ENCODE assay signal across 12 mouse cellular contexts in genomic region chr3:56963251-56963650, GRCm38 (mm10).
DNase-seq lines count a peak whose midpoint lies in the region; ATAC-seq and TF ChIP-seq lines count a peak whose summit lies in the region.
"Had no signal": no experiment of that assay in that cellular context is flagged by ENCODE, and none has a peak within 500 bp of the region (broad histone marks: within the 10 kb centered on the region; RNA-seq: fewer than 3 reads in every experiment).

No protein-coding gene starts in this region.

- peak; percentile 35 for DNase-seq in forebrain, embryonic 14.5 days (ENCODE audit: low spot score)
- DNase-seq in forebrain, embryonic 10.5 days (ENCODE audit: extremely low spot score, low spot score), result no peak
- DNase-seq in brain, embryonic 14.5 days (ENCODE audit: low read depth), result peak; percentile 47
- peak; percentile 37 to 42 for DNase-seq in frontal cortex, adult 2 months (ENCODE audit: extremely low spot score in 1 of 2, low spot score in 1 of 2)
- DNase-seq in heart, postnatal 36 days, result no peak
- no peak for DNase-seq in urinary bladder, postnatal 10 days (ENCODE audit: low spot score)
- DNase-seq: B cell, adult 2 months; gastrocnemius, postnatal 14 days had no signal

- ATAC-seq in forebrain, embryonic 14.5 days, result peak; percentile 35; the same call in 1 of the 2 replicates
- 0 out of 2 replicates have a peak, but pooled peaks have one; percentile 12 for ATAC-seq in midbrain, embryonic 16.5 days
- no peak for ATAC-seq in megakaryocyte, adult 5-6 weeks (ENCODE audit: poor library complexity, severe bottlenecking)

- H3K4me3 ChIP-seq in forebrain, embryonic 14.5 days (ENCODE audit: low read depth, low read length), result no peak overlapping the region
- H3K4me3 ChIP-seq in forebrain, embryonic 10.5 days, result no peak overlapping the region
- no peak overlapping the region for H3K4me3 ChIP-seq in midbrain, embryonic 16.5 days (ENCODE audit: low read depth, low read length)

- H3K27me3 ChIP-seq in forebrain, embryonic 14.5 days (replicated peaks; ENCODE audit: control insufficient read depth, insufficient read depth, low read length), result no peaks in the 10 kb centered on the region
- no peaks in the 10 kb centered on the region for H3K27me3 ChIP-seq in forebrain, embryonic 10.5 days (ENCODE audit: poor library complexity, severe bottlenecking)
- H3K27me3 ChIP-seq in midbrain, embryonic 16.5 days (ENCODE audit: control insufficient read depth, insufficient read depth, low read depth, low read length), result no peaks in the 10 kb centered on the region

- 0 out of 2 replicates have a peak overlapping the region, but pooled peaks have one; percentile 7 for H3K27ac ChIP-seq in forebrain, embryonic 14.5 days (ENCODE audit: low read depth, low read length)
- no peak overlapping the region for H3K27ac ChIP-seq in forebrain, embryonic 10.5 days
- H3K27ac ChIP-seq in midbrain, embryonic 16.5 days (ENCODE audit: low read length), result 0 out of 2 replicates have a peak overlapping the region, but pooled peaks have one; percentile 22
- H3K27ac ChIP-seq: kidney, postnatal 0 days had no signal

- H3K9ac ChIP-seq in forebrain, embryonic 14.5 days (ENCODE audit: low read length), result no peak overlapping the region
- H3K9ac ChIP-seq in midbrain, embryonic 16.5 days (ENCODE audit: low read depth, low read length), result no peak overlapping the region

- TF ChIP-seq POLR2A in brain, embryonic 14.5 days (IDR thresholded peaks at IDR 0.05; ENCODE audit: borderline replicate concordance, extremely low read depth, insufficient read depth, insufficient read length, poor library complexity, severe bottlenecking), result no peak

- intact Hi-C loops in heart, postnatal 36 days (cut with DNase I), result no loop called here

- H3K4me1 ChIP-seq in forebrain, embryonic 14.5 days (ENCODE audit: control insufficient read depth, insufficient read depth, low read length), result peaks cover 12% of the 10 kb centered on the region
- H3K4me1 ChIP-seq in forebrain, embryonic 10.5 days, result peaks cover 13% of the 10 kb centered on the region
- peaks cover 3% of the 10 kb centered on the region; the same call in 1 of the 2 replicates for H3K4me1 ChIP-seq in midbrain, embryonic 16.5 days (ENCODE audit: control insufficient read depth, insufficient read depth, low read length)

- TF ChIP-seq CTCF in brain, embryonic 14.5 days (IDR thresholded peaks at IDR 0.05; ENCODE audit: borderline replicate concordance, extremely low read depth, insufficient read depth, insufficient read length), result no peak

- H3K9me3 ChIP-seq in forebrain, embryonic 14.5 days (replicated peaks; ENCODE audit: control insufficient read depth, low read length), result no peaks in the 10 kb centered on the region
- H3K9me3 ChIP-seq in forebrain, embryonic 10.5 days, result no peaks in the 10 kb centered on the region
- H3K9me3 ChIP-seq in midbrain, embryonic 16.5 days (replicated peaks; ENCODE audit: control insufficient read depth, low read length, poor library complexity, severe bottlenecking), result no peaks in the 10 kb centered on the region

- WGBS in forebrain, embryonic 14.5 days, result 70% methylated on average over 3 of the region's 3 CpGs
- WGBS in forebrain, embryonic 10.5 days, result 78% methylated on average over 3 of the region's 3 CpGs
- WGBS in midbrain, embryonic 16.5 days, result 71% methylated on average over 3 of the region's 3 CpGs

- H3K4me2 ChIP-seq in forebrain, embryonic 14.5 days (ENCODE audit: low read length), result no peak overlapping the region
- no peak overlapping the region for H3K4me2 ChIP-seq in midbrain, embryonic 16.5 days (ENCODE audit: low read length)
- H3K4me2 ChIP-seq: liver, embryonic 11.5 days had no signal

- H3K36me3 ChIP-seq in forebrain, embryonic 14.5 days (ENCODE audit: control insufficient read depth, insufficient read depth, low read length), result no peaks in the 10 kb centered on the region
- no peaks in the 10 kb centered on the region for H3K36me3 ChIP-seq in forebrain, embryonic 10.5 days (replicated peaks)
- H3K36me3 ChIP-seq in midbrain, embryonic 16.5 days (ENCODE audit: control insufficient read depth, insufficient read depth, low read length), result no peaks in the 10 kb centered on the region

Comparison
In these comparisons a context has a peak if more than half of its experiments do, and no peak if none do; other contexts are left out.
1. DNase-seq: peak in forebrain, embryonic 14.5 days (single experiment), brain, embryonic 14.5 days (single experiment) and frontal cortex, adult 2 months (2 of 2); none in forebrain, embryonic 10.5 days (single experiment), heart, postnatal 36 days (0 of 2) and urinary bladder, postnatal 10 days (single experiment).